Mouse (Mus musculus) bone marrow, adult 2 months (tissue): ENCODE results near the gene Tmem117.

Experiments used
- CTCF ChIP-seq: fragments of 200-500 bp; IDR thresholded peaks from 2 replicates; pipeline ENCODE4 v1.5.1; 2011; ENCODE audit warnings: low read length, control low read depth; ENCODE audit not compliant: control insufficient read depth, insufficient read depth
- POLR2A ChIP-seq: fragments of 200-500 bp; IDR thresholded peaks from 2 replicates; pipeline ENCODE4 v1.6.1; 2011; ENCODE audit warnings: low read depth, mild to moderate bottlenecking, control low read depth, low read length, borderline replicate concordance; ENCODE audit not compliant: control insufficient read depth

DNA sequence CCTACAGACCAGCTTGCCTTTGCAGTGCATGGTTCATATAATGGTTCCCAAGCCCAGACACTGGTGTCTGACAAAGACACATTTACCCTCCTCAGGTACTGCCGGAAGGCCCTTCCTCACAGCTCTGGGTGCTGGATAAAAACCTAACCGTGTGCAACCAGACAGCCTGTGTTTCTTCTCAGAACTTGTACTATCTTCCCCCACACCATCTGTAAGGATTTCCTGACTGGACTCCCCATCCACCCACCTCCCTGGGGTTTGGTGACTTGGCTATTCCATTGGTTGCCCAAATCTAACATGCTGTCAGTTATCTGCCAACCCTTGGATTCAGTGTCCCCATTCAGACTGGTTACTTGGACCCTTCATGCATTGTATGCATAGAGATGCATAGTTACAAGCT, 232.1 kb downstream of the Tmem117 start:
- TF ChIP-seq POLR2A (no peak), CTCF (no peak)
